Mouse (Mus musculus) heart, embryonic 12.5 days (tissue): Measurements from ENCODE around the gene Gm49395. TPM values are rescaled to one million over a fixed set of nuclear protein-coding genes. Genes with fewer than 3 reads are reported as not detected.

Experiments used
- ATAC-seq: fragments of 200-750 bp; cut with Nextera tagmentation; 2 replicates; pipeline ENCODE4 v1.8.0; 2017; ENCODE audit warnings: moderate TSS enrichment, moderate library complexity; ENCODE audit not compliant: insufficient number of reproducible peaks, low FRiP score
- H3K27ac ChIP-seq: fragments of 300-500 bp; sonication (generic); 2 replicates; pipeline ENCODE4 v1.5.1; 2016; ENCODE audit warnings: mild to moderate bottlenecking, moderate library complexity; ENCODE audit not compliant: poor library complexity, severe bottlenecking
- H3K27me3 ChIP-seq: fragments of 300-500 bp; sonication (generic); replicated peaks from 2 replicates; pipeline ENCODE4 v1.6.1; 2016; ENCODE audit warnings: mild to moderate bottlenecking, moderate library complexity
- H3K36me3 ChIP-seq: fragments of 300-500 bp; sonication (generic); 2 replicates; pipeline ENCODE4 v1.6.1; 2016; ENCODE audit warnings: mild to moderate bottlenecking, moderate library complexity
- H3K4me1 ChIP-seq: fragments of 300-500 bp; sonication (generic); replicated peaks from 2 replicates; pipeline ENCODE4 v1.6.1; 2016; ENCODE audit warnings: mild to moderate bottlenecking
- H3K4me2 ChIP-seq: fragments of 300-500 bp; sonication (generic); 2 replicates; pipeline ENCODE4 v1.6.1; 2016; ENCODE audit warnings: mild to moderate bottlenecking, moderate library complexity
- H3K4me3 ChIP-seq: fragments of 300-500 bp; sonication (generic); 2 replicates; pipeline ENCODE4 v1.5.1; 2016; ENCODE audit warnings: mild to moderate bottlenecking
- H3K9ac ChIP-seq: fragments of 300-500 bp; sonication (generic); 2 replicates; pipeline ENCODE4 v1.6.1; 2016; ENCODE audit warnings: mild to moderate bottlenecking, moderate library complexity
- H3K9me3 ChIP-seq: fragments of 300-500 bp; sonication (generic); replicated peaks from 2 replicates; pipeline ENCODE4 v1.6.1; 2016; ENCODE audit warnings: mild to moderate bottlenecking, moderate library complexity
- WGBS: fragments of 180-500 bp; shearing (Covaris S2); methylation state at CpG from one replicate; pipeline ENCODE4 v1.1.7; 2016; 5-methylcytosine and 5-hydroxymethylcytosine counted together
- polyA plus RNA-seq: library from polyadenylated mRNA; unstranded; fragments of >200 nt; fragmentation: Nextera tagmentation; extraction: Ambion mirVana; gene quantifications from 2 replicates; pipeline ENCODE4 v1.2.1, GENCODE M21; 2016

Gm49395 gene
- polyA plus RNA-seq, 1 experiment from 2014 or later: 9.2 TPM

- Histone ChIP-seq H3K27me3 (no peaks in the 10 kb centered on the region), H3K4me2 (no peak overlapping the region), H3K9ac (no peak overlapping the region), H3K9me3 (no peaks in the 10 kb centered on the region), H3K27ac (no peak overlapping the region), H3K36me3 (no peaks in the 10 kb centered on the region), H3K4me1 (peaks cover 10% of the 10 kb centered on the region; the same call in 1 of the 2 replicates), H3K4me3 (no peak overlapping the region)
- WGBS: 74% methylated on average over 7 of the region's 7 CpGs
- no peak for ATAC-seq
Measured at GRCm38 (mm10) chr13:115052568-115052967, 49.2 kb downstream of the Gm49395 start.

GRCm38 (mm10) chr13:115050660-115051559 is 50.8 kb downstream of the Gm49395 start:
- Histone ChIP-seq H3K9me3 (no peaks in the 10 kb centered on the region), H3K4me1 (peaks cover 10% of the 10 kb centered on the region; the same call in 1 of the 2 replicates), H3K9ac (no peak overlapping the region), H3K27me3 (no peaks in the 10 kb centered on the region), H3K27ac (peak overlapping the region; percentile 11; the same call in 1 of the 2 replicates), H3K4me2 (no peak overlapping the region), H3K36me3 (0 out of 2 replicates have a peak, but pooled peaks cover 3% of the 10 kb centered on the region), H3K4me3 (no peak overlapping the region)
- ATAC-seq: no peak
- WGBS: 65% methylated on average over 13 of the region's 13 CpGs

- Histone ChIP-seq H3K36me3 (0 out of 2 replicates have a peak, but pooled peaks cover 6% of the 10 kb centered on the region), H3K4me2 (no peak overlapping the region), H3K4me1 (peaks cover 7% of the 10 kb centered on the region; the same call in 1 of the 2 replicates), H3K4me3 (no peak overlapping the region), H3K9me3 (no peaks in the 10 kb centered on the region), H3K27me3 (no peaks in the 10 kb centered on the region), H3K27ac (peak overlapping the region; percentile 44), H3K9ac (no peak overlapping the region)
- WGBS: 37% methylated on average over 2 of the region's 2 CpGs
- no peak for ATAC-seq
Measured at GRCm38 (mm10) chr13:115042652-115043051, 59.1 kb downstream of the Gm49395 start.

GRCm38 (mm10) chr13:115037304-115037703 is 64.4 kb downstream of the Gm49395 start:
- no peak for ATAC-seq
- Histone ChIP-seq H3K9me3 (no peaks in the 10 kb centered on the region), H3K27me3 (no peaks in the 10 kb centered on the region), H3K4me2 (no peak overlapping the region), H3K4me1 (peaks cover under 1% of the 10 kb centered on the region; the same call in 1 of the 2 replicates), H3K9ac (no peak overlapping the region), H3K27ac (no peak overlapping the region), H3K4me3 (no peak overlapping the region), H3K36me3 (no peaks in the 10 kb centered on the region)
- WGBS: 78% methylated on average over 4 of the region's 4 CpGs

GRCm38 (mm10) chr13:115035387-115035786 is 66.3 kb downstream of the Gm49395 start:
- H3K9me3 ChIP-seq: no peaks in the 10 kb centered on the region
- WGBS: 41% methylated on average over 8 of the region's 8 CpGs
- H3K4me2 ChIP-seq: no peak overlapping the region
- H3K9ac ChIP-seq: no peak overlapping the region
- peaks cover 4% of the 10 kb centered on the region; the same call in 1 of the 2 replicates for H3K4me1 ChIP-seq
- no peak overlapping the region for H3K27ac ChIP-seq
- no peaks in the 10 kb centered on the region for H3K27me3 ChIP-seq
- H3K4me3 ChIP-seq: no peak overlapping the region
- ATAC-seq: no peak
- H3K36me3 ChIP-seq: no peaks in the 10 kb centered on the region

- Histone ChIP-seq H3K4me2 (no peak overlapping the region), H3K9ac (no peak overlapping the region), H3K9me3 (no peaks in the 10 kb centered on the region), H3K4me1 (peaks cover 4% of the 10 kb centered on the region; the same call in 1 of the 2 replicates), H3K36me3 (peaks cover 6% of the 10 kb centered on the region; the same call in 1 of the 2 replicates), H3K27ac (no peak overlapping the region), H3K27me3 (no peaks in the 10 kb centered on the region), H3K4me3 (no peak overlapping the region)
- no peak for ATAC-seq
- 78% methylated on average over 2 of the region's 2 CpGs for WGBS
Measured at GRCm38 (mm10) chr13:115033135-115033534, 68.6 kb downstream of the Gm49395 start.

GRCm38 (mm10) chr13:115031177-115032000 is 70.3 kb downstream of the Gm49395 start:
- no peaks in the 10 kb centered on the region for H3K9me3 ChIP-seq
- no peak overlapping the region for H3K4me2 ChIP-seq
- no peak for ATAC-seq
- peak overlapping the region; percentile 42; the same call in 1 of the 2 replicates for H3K27ac ChIP-seq
- WGBS: 69% methylated on average over 17 of the region's 17 CpGs
- H3K4me3 ChIP-seq: no peak overlapping the region
- no peaks in the 10 kb centered on the region for H3K27me3 ChIP-seq
- no peak overlapping the region for H3K9ac ChIP-seq
- peaks cover 6% of the 10 kb centered on the region; the same call in 1 of the 2 replicates for H3K36me3 ChIP-seq
- peaks cover 4% of the 10 kb centered on the region; the same call in 1 of the 2 replicates for H3K4me1 ChIP-seq

GRCm38 (mm10) chr13:115025394-115025793 is 76.3 kb downstream of the Gm49395 start:
- Histone ChIP-seq H3K4me1 (peaks cover 37% of the 10 kb centered on the region), H3K9ac (no peak overlapping the region), H3K9me3 (no peaks in the 10 kb centered on the region), H3K27ac (no peak overlapping the region), H3K4me3 (no peak overlapping the region), H3K36me3 (peaks cover 6% of the 10 kb centered on the region; the same call in 1 of the 2 replicates), H3K4me2 (no peak overlapping the region), H3K27me3 (no peaks in the 10 kb centered on the region)
- no peak for ATAC-seq
- 81% methylated on average over 3 of the region's 3 CpGs for WGBS

- Histone ChIP-seq H3K4me2 (peak overlapping the region; percentile 37), H3K9me3 (no peaks in the 10 kb centered on the region), H3K4me3 (no peak overlapping the region), H3K36me3 (no peaks in the 10 kb centered on the region), H3K27me3 (no peaks in the 10 kb centered on the region), H3K27ac (peak overlapping the region; percentile 89), H3K4me1 (peaks cover 53% of the 10 kb centered on the region), H3K9ac (no peak overlapping the region)
- ATAC-seq: peak; percentile 59
- 29% methylated on average over 6 of the region's 6 CpGs for WGBS
Measured at GRCm38 (mm10) chr13:115022117-115022787, 79.5 kb downstream of the Gm49395 start.

- peak; percentile 91 for ATAC-seq
- H3K9ac ChIP-seq: no peak overlapping the region
- H3K36me3 ChIP-seq: no peaks in the 10 kb centered on the region
- H3K4me1 ChIP-seq: peaks cover 56% of the 10 kb centered on the region
- no peak overlapping the region for H3K4me3 ChIP-seq
- H3K9me3 ChIP-seq: no peaks in the 10 kb centered on the region
- H3K27ac ChIP-seq: peak overlapping the region; percentile 89
- 7% methylated on average over 10 of the region's 10 CpGs for WGBS
- H3K27me3 ChIP-seq: no peaks in the 10 kb centered on the region
- peak overlapping the region; percentile 37 for H3K4me2 ChIP-seq
Measured at GRCm38 (mm10) chr13:115021411-115021810, 80.3 kb downstream of the Gm49395 start.
